Mouse (Mus musculus): ENCODE measurements around the gene Olfr1419. TPM values are rescaled to one million over a fixed set of nuclear protein-coding genes. Genes with fewer than 3 reads are reported as not detected.
"Not testable (repeated sequence)": the region's sequence is repeated elsewhere in the genome, so short reads cannot be mapped to it uniquely, and the experiment has no call there.

The Olfr1419 gene
- not detected in 2 replicates for polyA plus RNA-seq (2015; fragmentation: Nextera tagmentation; extraction: Ambion mirVana)

DNA sequence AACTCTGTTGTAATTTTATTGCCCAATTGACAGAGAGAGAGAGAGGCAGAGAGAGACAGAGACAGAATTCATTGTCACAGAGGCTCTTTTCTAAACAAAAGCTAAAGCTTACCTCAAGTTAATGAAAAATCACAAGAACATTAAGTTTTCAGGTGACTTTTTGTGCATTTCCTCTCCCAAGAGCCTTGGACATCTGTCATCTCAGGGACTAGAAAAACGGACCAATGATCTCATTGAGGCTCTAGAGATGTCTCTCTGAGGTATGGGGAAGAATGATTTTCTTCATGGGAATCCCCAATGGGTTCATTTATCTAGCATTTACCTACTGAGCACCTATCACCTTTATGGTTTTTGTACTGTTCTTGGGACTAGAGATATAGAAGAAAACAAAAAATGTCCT, at the start of gene Olfr1419:
TSS of gene Olfr1419 (minus strand) at position 101 of the 400 bp plus-strand sequence.
- no peaks in the 10 kb centered on the region for H3K4me1 ChIP-seq
- H3K9ac ChIP-seq = no peak within 1 kb of the TSS
- H3K4me3 ChIP-seq = no peak within 1 kb of the TSS
- ATAC-seq (ENCODE audit: extremely low read depth, insufficient number of reproducible peaks, low FRiP score, low TSS enrichment) = no peak
- no peak within 1 kb of the TSS for H3K4me2 ChIP-seq
- H3K36me3 ChIP-seq = no peaks in the 10 kb centered on the region
- no peaks in the 10 kb centered on the region for H3K9me3 ChIP-seq
- H3K27ac ChIP-seq (replicated peaks) = no peak within 1 kb of the TSS
- 46% methylated on average over 1 of the region's 1 CpGs for WGBS
- no peaks in the 10 kb centered on the region for H3K27me3 ChIP-seq (replicated peaks)

DNA sequence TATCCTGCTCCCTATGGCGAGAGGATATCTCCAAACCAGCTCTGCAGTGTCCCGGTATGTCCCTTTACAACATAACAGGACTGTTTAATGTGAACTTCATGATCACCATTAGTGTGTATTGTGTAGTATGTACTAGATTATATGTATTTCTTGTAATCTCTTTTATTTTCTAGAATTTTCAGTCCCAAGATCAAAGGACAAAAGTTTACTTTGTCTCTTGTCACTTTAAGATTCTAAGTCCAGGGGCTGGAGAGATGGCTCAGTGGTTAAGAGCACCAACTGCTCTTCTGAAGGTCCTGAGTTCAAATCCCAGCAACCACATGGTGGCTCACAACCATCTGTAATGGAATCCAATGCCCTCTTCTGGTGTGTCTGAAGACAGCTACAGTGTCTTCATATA, 47.6 kb upstream of the Olfr1419 start:
- not testable (repeated sequence) for H3K4me2 ChIP-seq; H3K9me3 ChIP-seq; H3K27me3 ChIP-seq (replicated peaks); ATAC-seq (ENCODE audit: extremely low read depth, insufficient number of reproducible peaks, low FRiP score, low TSS enrichment); H3K9ac ChIP-seq; H3K4me3 ChIP-seq; H3K27ac ChIP-seq (replicated peaks); H3K4me1 ChIP-seq
- H3K36me3 ChIP-seq = peaks cover 85% of the 10 kb centered on the region
- WGBS = 98% methylated on average over 2 of the region's 2 CpGs

DNA sequence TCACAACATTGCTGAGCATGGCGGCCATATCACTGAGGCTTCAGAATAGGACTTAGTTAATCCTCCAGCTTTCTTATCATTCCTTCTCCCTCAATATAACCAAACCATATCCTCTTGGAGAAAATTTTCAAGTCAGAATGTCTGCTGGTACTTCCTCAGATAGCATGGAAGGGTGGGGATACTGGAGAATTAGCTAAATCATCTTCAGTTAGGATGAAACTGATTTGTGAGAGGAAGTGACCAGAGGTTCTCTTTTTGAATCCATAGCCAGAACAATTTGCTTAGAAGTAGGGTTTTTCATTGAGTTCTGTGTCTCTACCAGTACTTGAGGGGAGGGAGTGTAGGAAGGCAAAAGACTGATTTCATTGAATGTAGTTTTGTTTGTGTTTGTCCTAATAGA, 47.2 kb upstream of the Olfr1419 start:
- WGBS = 94% methylated on average over 1 of the region's 1 CpGs
- no peak for ATAC-seq (ENCODE audit: extremely low read depth, insufficient number of reproducible peaks, low FRiP score, low TSS enrichment)

DNA sequence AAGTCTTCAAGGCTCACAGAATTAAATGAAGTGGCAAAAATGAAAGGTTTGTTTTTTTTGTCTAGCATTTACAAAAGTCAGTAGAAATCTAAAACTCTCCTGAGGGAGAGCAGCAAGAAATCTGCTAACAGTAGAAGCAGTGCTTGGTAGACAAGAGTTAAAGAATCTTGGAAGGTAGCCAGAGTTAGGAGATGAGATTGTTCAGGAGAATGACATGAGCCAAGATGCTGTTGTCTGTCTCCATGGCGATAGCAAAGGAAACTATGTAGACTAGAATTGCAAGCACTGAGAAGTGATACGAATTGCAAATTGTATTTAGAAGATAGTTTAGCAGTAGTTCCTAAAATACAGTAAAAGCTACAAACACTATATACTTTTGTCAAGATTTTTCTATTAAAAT, 40.9 kb upstream of the Olfr1419 start:
- no peak overlapping the region for H3K27ac ChIP-seq (replicated peaks)
- H3K27me3 ChIP-seq (replicated peaks) = no peaks in the 10 kb centered on the region
- peak overlapping the region; percentile 30; the same call in 1 of the 2 replicates for H3K4me2 ChIP-seq
- no peak overlapping the region for H3K4me3 ChIP-seq
- 14% methylated on average over 2 of the region's 2 CpGs for WGBS
- H3K36me3 ChIP-seq = peaks cover 38% of the 10 kb centered on the region
- H3K4me1 ChIP-seq = peaks cover 40% of the 10 kb centered on the region
- no peaks in the 10 kb centered on the region for H3K9me3 ChIP-seq
- ATAC-seq (ENCODE audit: extremely low read depth, insufficient number of reproducible peaks, low FRiP score, low TSS enrichment) = no peak
- no peak overlapping the region for H3K9ac ChIP-seq

More for the DNA sequence above, 47.2 kb upstream of the Olfr1419 start:
- H3K4me3 ChIP-seq = no peak overlapping the region
- no peak overlapping the region for H3K4me2 ChIP-seq
- H3K27me3 ChIP-seq (replicated peaks) = no peaks in the 10 kb centered on the region
- no peaks in the 10 kb centered on the region for H3K9me3 ChIP-seq
- peaks cover 85% of the 10 kb centered on the region for H3K36me3 ChIP-seq
- no peak overlapping the region for H3K27ac ChIP-seq (replicated peaks)
- H3K9ac ChIP-seq = no peak overlapping the region
- H3K4me1 ChIP-seq = no peaks in the 10 kb centered on the region

DNA sequence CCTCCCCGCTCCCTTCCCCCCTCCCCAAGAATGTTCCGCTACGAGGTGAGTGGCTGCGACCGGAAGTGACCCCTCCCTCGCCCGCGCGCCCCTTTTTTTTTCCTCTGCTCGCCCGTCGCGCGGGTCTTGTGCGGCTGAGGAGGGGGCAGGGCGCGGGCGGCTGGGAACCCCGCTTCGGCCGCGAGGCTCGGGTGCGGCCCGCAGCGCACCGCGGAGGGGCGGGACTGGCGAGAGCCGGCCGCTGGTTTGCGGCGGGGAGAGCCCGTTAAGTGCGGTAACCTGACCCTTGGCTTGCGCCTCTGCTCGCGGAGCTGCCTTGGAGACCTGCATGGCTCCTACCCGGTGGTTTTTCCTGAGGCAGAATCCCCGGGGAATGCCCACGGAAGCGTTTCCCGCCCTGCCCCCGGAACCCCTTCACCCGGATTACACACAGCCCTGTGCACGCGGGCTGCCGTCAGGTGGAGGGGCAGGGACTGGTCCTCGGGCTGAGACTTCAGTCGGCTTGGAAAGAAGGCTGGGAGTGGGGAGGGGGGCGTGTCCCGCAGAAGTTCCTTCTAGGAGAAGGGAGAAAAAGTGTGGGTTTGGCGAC, 37.7 kb upstream of the Olfr1419 start:
- peaks cover 19% of the 10 kb centered on the region for H3K36me3 ChIP-seq
- ATAC-seq (ENCODE audit: extremely low read depth, insufficient number of reproducible peaks, low FRiP score, low TSS enrichment) = peak; percentile 60
- WGBS = 0% methylated on average over 45 of the region's 54 CpGs
- peaks cover 41% of the 10 kb centered on the region for H3K4me1 ChIP-seq
- peak overlapping the region; percentile 94 for H3K27ac ChIP-seq (replicated peaks)
- H3K4me3 ChIP-seq = peak overlapping the region; percentile 92
- no peaks in the 10 kb centered on the region for H3K27me3 ChIP-seq (replicated peaks)
- H3K9me3 ChIP-seq = no peaks in the 10 kb centered on the region
- peak overlapping the region; percentile 96 for H3K9ac ChIP-seq
- H3K4me2 ChIP-seq = peak overlapping the region; percentile 82

DNA sequence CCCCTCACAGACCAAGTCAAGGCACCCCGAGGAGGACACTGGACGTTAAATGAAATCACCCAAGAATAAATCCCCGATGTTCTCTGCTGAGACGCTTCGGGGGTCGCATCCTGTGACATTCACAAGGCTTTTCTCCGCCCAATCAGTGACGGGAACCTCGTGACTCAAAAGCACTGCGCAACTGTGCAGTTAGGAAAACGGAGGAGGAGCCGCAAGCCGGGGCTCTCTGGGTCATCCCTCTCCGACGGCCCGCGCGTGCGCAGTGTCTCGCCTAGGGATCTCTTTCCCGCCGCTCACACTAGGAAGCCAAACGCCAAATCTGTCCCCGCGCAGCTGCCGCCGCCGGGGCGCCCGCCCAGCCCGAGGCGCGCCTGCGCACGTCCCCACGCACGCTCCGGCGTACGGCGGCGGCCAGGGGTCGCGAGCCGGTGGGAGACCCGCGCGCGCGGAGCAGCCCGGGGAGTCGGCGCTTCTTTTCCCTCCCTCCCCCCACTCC, 37.2 kb upstream of the Olfr1419 start, which contains the start of gene Patl1:
TSS of gene Patl1 (plus strand) at position 363 of the 496 bp plus-strand sequence.
- under 1% methylated on average over 53 of the region's 53 CpGs for WGBS
- ATAC-seq (ENCODE audit: extremely low read depth, insufficient number of reproducible peaks, low FRiP score, low TSS enrichment) = peak; percentile 95

DNA sequence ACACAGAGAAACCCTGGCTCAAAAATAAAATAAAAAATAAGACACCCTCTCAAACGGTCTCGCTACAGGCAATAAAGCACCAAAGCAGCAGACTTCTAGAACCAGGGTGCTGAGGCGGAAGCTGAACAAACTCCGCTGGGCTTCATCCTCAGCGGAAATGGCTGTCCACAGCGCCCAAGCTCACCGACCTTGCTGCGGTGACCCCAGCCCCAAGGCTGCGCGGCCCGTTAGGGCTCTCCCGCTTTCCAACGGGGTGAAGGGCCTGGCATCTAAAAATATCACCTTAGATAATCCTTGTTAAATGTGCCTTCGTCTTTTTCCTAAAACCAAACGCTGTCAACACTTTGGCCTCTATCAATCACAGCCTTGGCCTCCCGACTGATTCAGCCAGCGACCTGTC, 36.7 kb upstream of the Olfr1419 start:
- Histone ChIP-seq H3K27ac (replicated peaks) (peak overlapping the region; percentile 94), H3K9ac (peak overlapping the region; percentile 85), H3K4me3 (peak overlapping the region; percentile 92), H3K9me3 (no peaks in the 10 kb centered on the region), H3K27me3 (replicated peaks) (no peaks in the 10 kb centered on the region), H3K4me2 (peak overlapping the region; percentile 82), H3K36me3 (peaks cover 13% of the 10 kb centered on the region), H3K4me1 (peaks cover 40% of the 10 kb centered on the region)
- ATAC-seq (ENCODE audit: extremely low read depth, insufficient number of reproducible peaks, low FRiP score, low TSS enrichment) = no peak
- 3% methylated on average over 17 of the region's 17 CpGs for WGBS

More for the DNA sequence above, 37.2 kb upstream of the Olfr1419 start, which contains the start of gene Patl1:
- Histone ChIP-seq H3K9me3 (no peaks in the 10 kb centered on the region), H3K4me3 (peak within 1 kb of the TSS; percentile 92), H3K27ac (replicated peaks) (peak within 1 kb of the TSS; percentile 94), H3K4me2 (peak within 1 kb of the TSS; percentile 82), H3K9ac (peak within 1 kb of the TSS; percentile 96), H3K27me3 (replicated peaks) (no peaks in the 10 kb centered on the region), H3K4me1 (peaks cover 41% of the 10 kb centered on the region), H3K36me3 (peaks cover 15% of the 10 kb centered on the region)

DNA sequence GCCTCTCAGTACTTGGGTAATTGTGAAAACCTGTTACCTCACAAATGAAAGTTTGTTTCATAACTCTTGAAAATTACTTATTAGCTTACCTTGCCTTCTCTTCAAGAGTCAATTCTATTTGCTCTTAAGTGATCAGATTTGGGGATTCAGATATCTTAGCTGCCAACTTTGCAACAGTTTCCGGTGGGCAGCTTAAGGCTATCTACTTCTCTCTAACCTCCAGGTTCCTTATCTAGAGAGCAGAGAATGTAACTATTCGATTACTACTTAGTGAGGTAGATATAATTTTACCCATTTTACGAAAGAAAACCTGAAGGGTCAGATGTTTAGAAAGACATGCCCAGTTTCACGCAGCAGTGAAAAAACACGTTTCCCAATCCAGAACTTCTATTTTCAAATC, 36.1 kb upstream of the Olfr1419 start:
- Histone ChIP-seq H3K9me3 (no peaks in the 10 kb centered on the region), H3K9ac (peak overlapping the region; percentile 85; the same call in 1 of the 2 replicates), H3K4me1 (peaks cover 34% of the 10 kb centered on the region), H3K27me3 (replicated peaks) (no peaks in the 10 kb centered on the region), H3K36me3 (peaks cover 13% of the 10 kb centered on the region), H3K4me3 (peak overlapping the region; percentile 92), H3K4me2 (peak overlapping the region; percentile 82), H3K27ac (replicated peaks) (peak overlapping the region; percentile 94)
- no peak for ATAC-seq (ENCODE audit: extremely low read depth, insufficient number of reproducible peaks, low FRiP score, low TSS enrichment)
- 72% methylated on average over 5 of the region's 5 CpGs for WGBS

DNA sequence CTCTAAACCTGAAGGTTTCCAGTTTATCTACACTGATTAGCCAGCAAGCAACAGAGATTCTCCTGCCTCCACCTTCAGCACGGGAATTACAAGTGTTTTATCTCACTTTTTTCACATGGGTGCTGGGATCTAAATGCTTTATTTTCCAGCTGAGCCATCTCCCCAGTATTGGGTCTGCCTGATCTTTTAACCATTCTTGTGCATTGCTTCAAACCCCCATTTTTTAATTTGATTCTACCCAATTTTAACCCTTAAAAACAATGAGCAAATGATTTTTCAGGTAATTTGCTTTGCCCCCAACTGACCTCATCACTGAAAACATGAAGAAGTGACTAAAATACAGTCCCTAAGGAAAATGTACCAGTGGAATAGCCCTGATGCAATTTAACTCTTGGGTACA, 11.4 kb upstream of the Olfr1419 start, which contains the start of gene Olfr1420:
TSS of gene Olfr1420 (plus strand) at position 301 of the 400 bp plus-strand sequence.
- no peak within 1 kb of the TSS for H3K4me2 ChIP-seq
- ATAC-seq (ENCODE audit: extremely low read depth, insufficient number of reproducible peaks, low FRiP score, low TSS enrichment) = no peak
- WGBS = 10% methylated on average over 1 of the region's 1 CpGs

DNA sequence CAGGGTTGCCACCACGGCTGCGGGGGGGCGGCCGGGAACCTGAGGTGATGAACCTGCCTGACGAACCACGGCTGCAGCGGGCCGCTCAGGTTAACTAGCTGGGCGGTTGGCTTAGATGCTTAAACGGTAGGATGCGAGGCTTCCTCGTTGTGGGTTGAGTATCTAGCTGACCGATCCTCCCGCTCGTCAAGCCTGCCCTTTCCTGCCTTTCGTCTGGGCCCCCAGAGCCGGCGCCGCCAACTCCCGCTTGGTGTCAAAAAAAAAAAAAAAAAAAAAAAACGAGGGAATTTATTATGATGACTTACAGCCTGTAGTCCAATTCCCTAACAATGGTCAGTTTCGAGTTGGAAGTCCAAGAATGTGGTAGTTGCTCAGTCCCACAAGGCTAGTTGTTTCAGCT, 3.5 kb upstream of the Olfr1419 start:
- Histone ChIP-seq H3K4me3 (peak overlapping the region; percentile 23; the same call in 1 of the 2 replicates), H3K4me2 (peak overlapping the region; percentile 55)
- WGBS = 44% methylated on average over 22 of the region's 22 CpGs
- H3K9me3 ChIP-seq; H3K4me1 ChIP-seq; H3K27ac ChIP-seq (replicated peaks); H3K36me3 ChIP-seq; H3K9ac ChIP-seq; ATAC-seq (ENCODE audit: extremely low read depth, insufficient number of reproducible peaks, low FRiP score, low TSS enrichment); H3K27me3 ChIP-seq (replicated peaks): not testable (repeated sequence)

More for the DNA sequence above, 11.4 kb upstream of the Olfr1419 start, which contains the start of gene Olfr1420:
- no peaks in the 10 kb centered on the region for H3K27me3 ChIP-seq (replicated peaks)
- no peaks in the 10 kb centered on the region for H3K36me3 ChIP-seq
- H3K9ac ChIP-seq = no peak within 1 kb of the TSS
- no peaks in the 10 kb centered on the region for H3K9me3 ChIP-seq
- H3K4me1 ChIP-seq = no peaks in the 10 kb centered on the region
- no peak within 1 kb of the TSS for H3K27ac ChIP-seq (replicated peaks)
- H3K4me3 ChIP-seq = no peak within 1 kb of the TSS

DNA sequence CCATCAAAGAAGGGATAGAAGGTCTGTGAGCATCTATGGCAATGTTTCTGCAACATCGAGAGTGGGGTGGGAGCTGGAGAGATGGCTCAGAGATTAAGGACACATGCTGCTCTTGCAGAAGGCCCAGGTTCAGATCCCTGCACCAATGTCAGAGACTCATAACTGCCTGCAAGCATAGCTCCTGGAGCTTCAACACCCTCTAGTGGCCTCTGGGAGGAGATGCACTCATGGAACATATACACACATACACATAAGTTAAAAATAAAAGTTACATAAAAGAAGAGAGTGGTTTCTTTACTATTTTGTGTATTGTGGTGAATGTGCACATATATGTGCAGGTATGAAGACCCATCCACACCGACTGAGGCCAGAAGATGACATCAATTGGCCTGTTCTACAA, 7.1 kb downstream of the Olfr1419 start:
- H3K36me3 ChIP-seq = no peaks in the 10 kb centered on the region
- 76% methylated on average over 2 of the region's 2 CpGs for WGBS
- ATAC-seq (ENCODE audit: extremely low read depth, insufficient number of reproducible peaks, low FRiP score, low TSS enrichment) = no peak
- peaks cover 11% of the 10 kb centered on the region; the same call in 1 of the 2 replicates for H3K9me3 ChIP-seq
- no peaks in the 10 kb centered on the region for H3K27me3 ChIP-seq (replicated peaks)
- no peaks in the 10 kb centered on the region for H3K4me1 ChIP-seq
- H3K27ac ChIP-seq (replicated peaks) = no peak overlapping the region
- no peak overlapping the region for H3K9ac ChIP-seq
- H3K4me3 ChIP-seq = no peak overlapping the region
- no peak overlapping the region for H3K4me2 ChIP-seq

DNA sequence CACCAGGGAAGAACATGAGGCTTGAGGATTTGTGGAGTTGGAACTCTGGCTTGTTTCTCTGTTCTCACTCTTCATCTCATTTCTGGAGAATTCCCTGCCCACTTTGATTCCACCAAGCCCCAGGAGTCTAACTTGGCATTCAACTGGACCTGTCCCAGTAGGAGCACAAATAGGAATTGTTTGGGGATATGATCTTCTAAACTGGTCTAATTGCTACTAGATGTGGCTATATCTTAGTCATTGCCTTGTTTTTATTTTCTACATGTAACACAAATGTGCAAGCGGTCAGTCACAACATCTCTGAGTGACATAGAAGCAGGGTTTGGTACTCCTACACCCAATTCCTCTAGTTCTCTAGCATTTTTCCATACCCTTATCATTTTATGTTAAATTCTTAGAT, 13.9 kb downstream of the Olfr1419 start, which contains the start of gene Olfr1418:
TSS of gene Olfr1418 (minus strand) at position 101 of the 400 bp plus-strand sequence.
- Histone ChIP-seq H3K27ac (replicated peaks) (no peak within 1 kb of the TSS), H3K9ac (no peak within 1 kb of the TSS), H3K27me3 (replicated peaks) (no peaks in the 10 kb centered on the region), H3K9me3 (0 out of 2 replicates have a peak, but pooled peaks cover 6% of the 10 kb centered on the region), H3K4me1 (no peaks in the 10 kb centered on the region), H3K36me3 (no peaks in the 10 kb centered on the region), H3K4me3 (no peak within 1 kb of the TSS), H3K4me2 (no peak within 1 kb of the TSS)
- WGBS = 75% methylated on average over 1 of the region's 1 CpGs
- ATAC-seq (ENCODE audit: extremely low read depth, insufficient number of reproducible peaks, low FRiP score, low TSS enrichment) = no peak
